Mouse (Mus musculus): ENCODE data around the gene Gm3604. TPM values are rescaled to one million over a fixed set of nuclear protein-coding genes. Genes with fewer than 3 reads are reported as not detected.
"Not testable (repeated sequence)": the region's sequence is repeated elsewhere in the genome, so short reads cannot be mapped to it uniquely, and the experiment has no call there.

The Gm3604 gene
- 0.14 and 0.18 TPM in 2 replicates for polyA plus RNA-seq (2012)

DNA sequence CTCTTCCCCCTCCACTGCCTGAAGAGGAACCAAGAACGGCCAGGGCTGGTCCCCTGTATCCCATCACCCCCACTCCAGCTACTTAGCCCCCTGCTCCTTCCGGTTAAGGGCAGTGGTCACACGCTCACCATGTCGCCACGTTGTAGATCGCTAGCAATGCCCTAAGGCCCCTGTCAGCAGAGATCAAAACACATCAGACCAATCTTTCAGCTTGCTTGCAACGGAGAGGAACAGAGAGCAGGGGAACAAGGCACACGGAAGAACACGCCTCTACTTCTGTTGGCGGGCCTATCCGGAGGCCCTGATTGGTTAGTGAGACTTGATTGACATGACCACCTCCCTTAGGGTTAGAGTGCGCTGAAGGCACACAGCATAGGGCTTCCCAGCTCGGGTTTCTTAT lies at the start of gene Gm3604:
TSS of gene Gm3604 (minus strand) at position 226 of the 400 bp plus-strand sequence.
- TF ChIP-seq GATA1 (IDR thresholded peaks at IDR 0.05; ENCODE audit: low read length), result not testable (repeated sequence)

DNA sequence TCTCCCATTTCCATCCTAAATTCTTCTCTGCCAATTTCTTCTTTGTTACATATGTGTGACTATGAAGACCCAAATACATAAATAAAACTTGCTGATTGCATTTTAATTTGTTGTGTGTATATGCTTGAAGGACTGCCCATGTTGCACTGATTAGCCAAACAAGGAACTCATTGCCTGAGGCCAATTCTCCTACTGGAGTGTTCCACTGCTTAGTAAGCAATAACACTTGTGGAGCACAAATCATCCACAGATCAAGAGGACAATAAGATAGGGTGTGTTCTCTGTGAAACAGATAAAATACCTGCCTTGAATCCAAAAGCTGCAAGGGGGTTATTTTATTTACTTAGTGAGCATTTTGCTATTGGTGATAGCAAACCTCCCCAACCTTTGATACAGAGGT lies 51.2 kb downstream of the Gm3604 start:
- no peak for TF ChIP-seq GATA1 (IDR thresholded peaks at IDR 0.05; ENCODE audit: low read length)

DNA sequence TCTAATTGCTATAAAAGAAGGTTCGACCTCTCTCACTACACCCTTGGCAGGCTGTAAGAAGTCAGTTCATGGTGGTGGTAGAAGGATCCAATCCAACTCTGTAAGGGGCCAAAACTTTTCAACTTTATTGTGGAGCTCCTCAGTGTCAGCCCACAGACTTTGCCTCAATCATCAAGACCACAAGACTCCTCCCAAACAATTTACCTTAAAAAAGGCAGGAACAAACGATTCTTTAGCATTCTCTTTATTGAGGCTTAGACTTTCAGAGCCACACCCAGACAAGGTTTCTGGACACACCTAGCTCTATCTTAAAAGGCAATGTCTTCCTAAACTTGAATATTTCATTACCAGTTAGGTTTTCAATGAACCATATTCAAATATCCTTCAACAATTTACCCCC lies 51.6 kb downstream of the Gm3604 start:
- no peak for TF ChIP-seq GATA1 (IDR thresholded peaks at IDR 0.05; ENCODE audit: low read length)

Other genes starting within 250 kb of the Gm3604 start
- gene Gm49359, start 83.7 kb upstream of the Gm3604 start, polyA plus RNA-seq (2012), result 0.38 and 0.43 TPM in 2 replicates
- 0.10 and 0.17 TPM in 2 replicates for gene Zfp935, start 175.3 kb upstream of the Gm3604 start, polyA plus RNA-seq (2012)
- gene Zfp934, start 188.0 kb upstream of the Gm3604 start, polyA plus RNA-seq (2012), result 0.16 and 0.29 TPM in 2 replicates
- gene 6720489N17Rik, start 241.0 kb upstream of the Gm3604 start, polyA plus RNA-seq (2012), result not detected in 2 replicates

Measured in G1E-ER4 (cell line).